Mouse (Mus musculus) layer of hippocampus, postnatal 25 days (tissue): ENCODE results near the gene Disp1. TPM values are rescaled to one million over a fixed set of nuclear protein-coding genes. Genes with fewer than 3 reads are reported as not detected.

Experiments used
- DNase-seq, 2 experiments: peaks; one replicate each; pipeline ENCODE4 v3.0.0; 2022; ENCODE audit warnings: mixed read lengths in 2 of 2, low spot score in 1 of 2; ENCODE audit errors: extremely low spot score in 1 of 2
- total RNA-seq, 2 experiments: library from RNA; stranded (reverse); gene quantifications; 2 replicates each; pipeline ENCODE4 v1.2.3; 2021

Gene Disp1
- total RNA-seq, 2 experiments from 2014 or later, result 3.7 to 5.0 TPM

GRCm38 (mm10) chr1:183097606-183098005 is 123.7 kb downstream of the Disp1 start:
- no peak for DNase-seq

GRCm38 (mm10) chr1:183095454-183096088 is 125.8 kb downstream of the Disp1 start:
- no peak for DNase-seq

DNA sequence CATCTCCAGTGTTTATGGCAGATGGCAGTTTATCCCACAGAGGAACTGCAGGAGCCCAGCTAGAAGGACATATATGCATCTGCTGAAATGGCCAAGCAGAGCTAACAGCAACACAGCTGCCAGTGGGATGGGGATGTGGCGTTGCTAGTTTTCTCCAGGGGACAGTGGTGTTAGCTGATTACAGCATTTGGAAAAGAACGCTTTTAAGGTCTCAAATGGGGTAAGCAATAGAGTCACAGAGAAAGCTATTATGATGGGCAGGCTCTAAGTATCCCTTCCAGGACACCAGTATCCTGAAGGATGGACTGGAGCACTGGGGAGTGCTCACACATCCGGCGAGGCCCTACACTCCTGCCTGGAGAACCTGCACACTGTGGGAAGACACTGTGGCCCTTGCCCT is 129.0 kb downstream of the Disp1 start:
- no peak for DNase-seq

GRCm38 (mm10) chr1:183091203-183091602 is 130.1 kb downstream of the Disp1 start:
- no peak for DNase-seq

GRCm38 (mm10) chr1:183088661-183089060 is 132.7 kb downstream of the Disp1 start:
- no peak for DNase-seq

DNA sequence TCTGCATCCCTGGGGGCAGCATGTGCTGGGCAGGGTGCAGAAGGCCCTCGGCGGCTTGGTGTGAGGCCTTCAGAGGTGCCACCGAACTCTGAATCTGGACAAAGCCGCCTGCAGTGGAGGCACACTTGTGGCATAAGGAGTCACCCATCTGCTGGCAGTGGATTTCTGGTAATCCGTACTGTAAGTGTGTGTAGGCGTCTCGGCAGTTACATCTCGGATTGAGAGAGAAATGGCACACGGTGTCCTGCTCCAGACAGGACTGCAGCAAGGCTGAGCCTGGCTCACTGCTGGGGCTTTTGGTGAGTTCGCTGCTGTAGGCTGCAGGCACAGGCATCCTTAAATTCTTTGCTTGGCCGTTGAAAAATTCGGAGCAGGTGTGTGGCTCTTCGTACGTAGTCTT is 134.5 kb downstream of the Disp1 start:
- DNase-seq, result no peak

GRCm38 (mm10) chr1:183084085-183085050 is 137.0 kb downstream of the Disp1 start:
- peak in 1 of 2 experiments; percentile 33 for DNase-seq

GRCm38 (mm10) chr1:183082436-183082835 is 138.9 kb downstream of the Disp1 start:
- DNase-seq, result no peak

DNA sequence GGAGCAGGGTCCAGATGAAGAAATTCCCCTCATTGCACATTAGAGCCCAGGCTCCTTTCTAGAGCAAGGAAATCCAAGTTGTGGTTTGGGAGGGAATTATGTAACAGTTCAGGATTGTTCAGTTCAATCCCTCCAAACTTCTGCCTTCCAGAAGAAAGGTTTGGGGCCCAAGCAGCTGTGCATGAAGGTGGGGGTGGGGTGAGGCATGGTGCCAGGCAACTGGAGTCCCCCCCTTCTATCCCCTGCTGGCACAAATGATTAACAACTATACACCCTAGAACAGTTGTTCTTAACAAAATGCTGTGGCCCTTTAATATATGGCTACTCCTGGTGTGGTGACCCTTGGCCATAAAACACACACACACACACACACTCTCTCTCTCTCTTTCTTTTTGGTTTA is 140.2 kb downstream of the Disp1 start:
- no peak for DNase-seq

DNA sequence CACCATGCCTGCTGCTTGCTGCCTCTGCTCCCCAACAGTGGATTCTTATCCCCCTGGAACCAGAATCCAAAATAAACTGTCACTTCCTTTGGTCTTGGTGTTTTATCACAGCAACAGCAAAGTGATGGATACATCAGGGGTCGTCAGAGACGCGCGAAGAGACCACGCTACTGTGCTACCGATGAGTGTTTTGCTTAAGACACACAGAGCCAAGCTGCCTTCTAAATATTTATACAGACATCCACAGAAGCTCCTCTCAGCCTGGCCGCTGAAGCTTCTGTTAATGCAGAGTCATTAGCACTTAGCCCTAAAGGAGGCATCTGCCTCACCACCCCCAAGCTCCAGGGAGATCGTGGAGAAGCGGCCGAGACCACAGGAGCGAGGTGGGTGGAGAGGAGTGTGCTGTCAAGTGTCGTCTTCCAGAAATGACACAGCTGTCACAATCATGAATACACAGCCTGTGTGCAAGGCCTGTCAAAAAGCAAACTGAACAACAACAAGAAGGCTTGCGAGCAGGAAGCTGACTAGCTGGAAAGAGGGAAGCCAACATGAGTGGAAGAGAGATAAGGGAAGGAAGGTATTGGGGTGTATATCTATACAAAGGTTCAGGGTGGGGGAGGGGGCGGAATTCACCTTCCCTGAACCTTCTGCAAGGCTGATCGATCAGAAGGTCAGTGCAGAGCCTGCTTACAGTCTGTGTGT is 146.1 kb downstream of the Disp1 start:
- no peak for DNase-seq

- no peak for DNase-seq
Observed at GRCm38 (mm10) chr1:183072263-183073050, 148.9 kb downstream of the Disp1 start.

DNA sequence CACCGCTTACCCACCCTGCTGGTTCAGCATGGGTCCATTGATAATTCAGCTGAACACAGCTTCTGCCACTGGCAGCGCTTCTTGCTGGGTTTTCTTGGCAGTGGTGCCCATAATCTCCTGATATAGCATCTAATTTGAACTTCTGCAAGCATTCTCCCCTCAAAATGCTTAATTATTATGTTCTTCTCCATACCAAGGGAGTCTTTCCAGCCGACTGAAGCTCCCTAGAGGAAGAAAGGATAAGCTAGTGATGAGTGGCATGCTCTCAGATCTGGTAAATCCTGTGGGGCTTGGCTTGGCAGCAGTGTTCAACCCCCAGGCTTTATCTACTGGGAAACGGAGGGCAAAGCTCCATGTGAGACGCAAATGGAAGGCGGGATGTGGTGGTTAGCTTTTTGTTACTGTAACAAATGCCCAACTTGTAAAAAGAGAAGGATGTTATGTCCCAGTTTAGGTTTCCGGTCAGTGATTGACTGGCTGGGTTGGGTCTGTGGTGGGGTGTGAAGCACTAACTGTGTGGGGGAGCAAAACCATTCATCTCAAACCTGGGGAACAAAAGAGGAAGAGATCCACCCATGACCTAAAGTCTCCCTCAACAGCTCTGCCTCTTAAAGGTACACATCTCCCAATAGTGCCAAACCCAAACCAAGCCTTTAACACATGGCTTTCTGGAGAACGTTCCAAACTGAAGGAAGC is 151.2 kb downstream of the Disp1 start:
- DNase-seq, result no peak

DNA sequence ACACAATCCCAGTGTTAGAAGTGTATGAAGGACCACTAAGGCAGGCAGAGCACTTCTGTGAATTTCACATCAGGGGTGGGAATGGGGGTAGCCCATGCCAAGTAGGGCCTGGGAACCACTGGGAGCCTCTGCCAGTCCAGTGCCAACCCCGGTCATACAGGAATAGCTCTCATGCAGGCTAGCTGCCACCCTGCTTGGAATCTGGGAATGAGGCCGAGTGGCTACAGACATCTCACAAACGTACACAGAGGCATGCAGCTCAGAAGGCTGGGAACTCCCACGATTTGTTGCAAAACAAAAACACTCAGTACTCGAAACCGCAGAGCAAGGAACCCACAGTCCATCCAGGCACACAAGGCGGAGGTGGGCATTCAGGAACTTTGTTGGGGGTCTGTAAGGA is 153.5 kb downstream of the Disp1 start:
- DNase-seq, result no peak

DNA sequence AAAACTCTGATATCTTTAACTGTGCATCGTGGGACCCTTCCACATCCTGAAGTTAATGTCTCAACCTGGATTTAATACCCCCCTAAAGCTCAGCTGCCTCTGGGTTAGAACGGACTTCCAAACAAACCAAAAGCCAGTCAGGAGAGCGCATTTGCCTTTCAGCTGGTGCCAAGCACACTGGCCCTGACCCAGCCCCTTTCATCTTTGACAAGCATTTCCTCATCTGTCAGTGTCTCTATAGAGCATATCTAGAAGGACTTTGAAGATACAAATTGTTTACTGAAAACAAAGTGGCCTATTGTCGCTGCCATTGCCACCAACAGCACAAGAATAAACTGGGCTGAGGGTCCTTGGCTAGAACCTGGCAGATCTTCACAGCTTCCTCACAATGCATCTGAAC is 154.3 kb downstream of the Disp1 start:
- no peak for DNase-seq

- DNase-seq, result no peak
Observed at GRCm38 (mm10) chr1:183060611-183061010, 160.7 kb downstream of the Disp1 start.

DNA sequence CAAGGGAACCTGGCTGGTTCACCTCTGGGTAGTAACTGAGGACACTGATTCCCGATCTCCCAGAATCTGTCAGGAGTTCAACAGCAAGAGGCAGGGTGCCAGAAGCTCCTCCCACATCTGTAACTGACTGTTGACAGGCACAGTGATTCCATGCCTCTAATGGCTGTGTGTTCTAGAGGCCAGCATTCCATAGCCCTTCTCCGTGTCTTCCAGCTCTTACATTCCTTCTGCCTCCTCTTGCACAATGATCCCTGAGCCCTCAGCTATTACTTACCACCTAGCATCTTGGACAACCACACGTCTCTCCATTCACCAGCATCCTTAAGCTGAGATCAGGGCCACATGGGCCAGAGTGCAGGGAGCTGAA is 165.1 kb downstream of the Disp1 start:
- DNase-seq, result no peak

- DNase-seq, result no peak
Observed at GRCm38 (mm10) chr1:183055608-183056288, 165.6 kb downstream of the Disp1 start.

GRCm38 (mm10) chr1:183052663-183053062 is 168.7 kb downstream of the Disp1 start:
- DNase-seq, result no peak

DNA sequence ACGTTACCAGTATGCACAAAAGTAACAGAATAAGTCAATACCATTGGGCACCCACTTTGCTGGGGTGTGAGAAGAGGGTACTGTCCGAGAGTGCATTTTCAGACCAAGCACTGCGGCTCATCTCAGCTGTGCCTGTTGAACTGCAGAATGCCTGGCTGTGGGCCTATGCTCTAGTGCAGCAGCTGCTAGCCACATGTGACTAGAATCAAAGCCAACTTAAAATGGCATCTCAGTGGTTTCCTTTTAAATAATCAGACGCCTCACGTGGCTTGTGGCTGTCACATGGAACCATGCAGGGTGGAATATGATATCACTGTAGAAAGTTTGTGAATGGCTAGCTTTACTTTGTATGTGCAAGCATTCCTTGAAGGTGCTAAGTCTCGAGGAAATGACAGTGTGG is 172.0 kb downstream of the Disp1 start:
- DNase-seq, result no peak
